Mouse (Mus musculus) spleen, adult 2 months (tissue): ENCODE measurements around the gene Ccl2. TPM values are rescaled to one million over a fixed set of nuclear protein-coding genes. Genes with fewer than 3 reads are reported as not detected.

ENCODE experiments used
- DNase-seq, 2 experiments: peaks; one replicate each; pipeline versions ENCODE4 v3.0.0 to v3.0.0-alpha.2; 2012 to 2021; ENCODE audit warnings: low spot score in 2 of 2, low read depth in 1 of 2
- H3K27ac ChIP-seq: fragments of 200-500 bp; 2 replicates; pipeline ENCODE4 v1.5.1; 2012; ENCODE audit warnings: low read length, inconsistent platforms; ENCODE audit not compliant: insufficient read depth
- H3K27me3 ChIP-seq: fragments of 200-500 bp; 2 replicates; pipeline ENCODE4 v1.6.1; 2012; ENCODE audit warnings: mild to moderate bottlenecking, moderate library complexity, low read length, inconsistent platforms; ENCODE audit not compliant: control insufficient read depth, insufficient read depth
- H3K36me3 ChIP-seq: fragments of 200-500 bp; 2 replicates; pipeline ENCODE4 v1.6.1; 2012; ENCODE audit warnings: mild to moderate bottlenecking, low read length, inconsistent platforms; ENCODE audit not compliant: control insufficient read depth, insufficient read depth
- H3K4me1 ChIP-seq: fragments of 200-500 bp; 2 replicates; pipeline ENCODE4 v1.6.1; 2011; ENCODE audit warnings: inconsistent platforms; ENCODE audit not compliant: control insufficient read depth, insufficient read depth, insufficient read length
- H3K4me3 ChIP-seq: fragments of 200-500 bp; 2 replicates; pipeline ENCODE4 v1.5.1; 2011; ENCODE audit warnings: mild to moderate bottlenecking, inconsistent platforms; ENCODE audit not compliant: insufficient read depth, insufficient read length; ENCODE audit errors: extremely low read depth
- CTCF ChIP-seq: fragments of 200-500 bp; IDR thresholded peaks from 2 replicates; pipeline ENCODE4 v1.5.1; 2011; ENCODE audit warnings: mild to moderate bottlenecking, inconsistent platforms; ENCODE audit not compliant: insufficient read depth, insufficient read length, insufficient replicate concordance; ENCODE audit errors: extremely low read depth
- POLR2A ChIP-seq: fragments of 200-500 bp; IDR thresholded peaks from 2 replicates; pipeline ENCODE4 v1.6.1; 2011; ENCODE audit warnings: low read depth, low read length, inconsistent platforms
- WGBS: fragments of 180-500 bp; shearing (Covaris S2); methylation state at CpG from one replicate; pipeline ENCODE4 v1.1.7; 2018; 5-methylcytosine and 5-hydroxymethylcytosine counted together
- polyA plus RNA-seq: library from polyadenylated mRNA; depleted of rRNA; stranded (reverse); fragments of >200 nt; gene quantifications from 2 replicates; pipeline ENCODE4 v1.2.3, GENCODE M21; 2012

Ccl2 gene
- polyA plus RNA-seq, 1 experiment: 2.3 TPM

DNA sequence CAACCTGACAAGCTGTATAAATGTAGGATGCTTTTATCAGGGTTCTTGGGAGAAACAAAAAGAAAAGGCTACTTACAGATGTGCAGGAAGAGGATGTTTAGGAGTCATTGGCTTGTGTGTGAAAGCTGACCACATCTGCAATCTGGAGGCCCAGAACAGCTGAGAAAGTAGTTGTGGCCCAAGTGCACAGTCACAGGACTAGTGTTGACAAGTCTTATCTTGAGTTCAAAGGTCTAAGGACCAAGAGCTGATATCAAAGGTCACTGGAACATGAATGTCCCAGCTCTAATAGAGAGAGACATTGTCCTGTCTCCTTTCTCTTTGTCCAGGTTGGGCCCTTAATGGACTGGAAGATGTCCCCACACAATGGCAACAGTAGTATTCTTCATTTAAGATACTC is 15.6 kb upstream of the Ccl2 start:
- no peak for TF ChIP-seq POLR2A
- TF ChIP-seq CTCF: no peak
- Histone ChIP-seq H3K27ac (no peak overlapping the region), H3K4me3 (no peak overlapping the region), H3K4me1 (no peaks in the 10 kb centered on the region), H3K36me3 (no peaks in the 10 kb centered on the region), H3K27me3 (no peaks in the 10 kb centered on the region)
- DNase-seq: no peak

DNA sequence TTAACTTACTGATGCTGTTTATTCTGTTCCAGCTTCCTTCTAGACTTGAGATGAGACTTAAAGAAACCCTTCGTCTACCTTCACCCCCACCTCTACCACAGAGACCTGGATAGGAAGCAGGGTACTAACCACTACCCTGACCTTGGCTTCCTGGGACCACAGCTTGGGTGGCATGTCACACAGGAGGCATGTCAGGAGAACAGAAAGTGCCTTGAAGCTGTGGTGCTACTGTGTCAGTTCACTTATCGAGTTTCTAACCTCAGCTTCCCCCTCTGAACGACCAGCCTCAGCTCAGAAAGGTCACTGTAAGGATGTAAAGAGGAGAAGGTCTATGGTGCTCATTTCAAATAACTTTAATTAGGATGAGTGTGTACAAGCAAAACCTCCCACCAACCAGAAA is 14.0 kb upstream of the Ccl2 start:
- H3K36me3 ChIP-seq: no peaks in the 10 kb centered on the region
- no peaks in the 10 kb centered on the region for H3K4me1 ChIP-seq
- no peaks in the 10 kb centered on the region for H3K27me3 ChIP-seq
- H3K27ac ChIP-seq: no peak overlapping the region
- no peak for DNase-seq
- TF ChIP-seq CTCF (no peak), POLR2A (no peak)
- 8% methylated on average over 3 of the region's 3 CpGs for WGBS
- no peak overlapping the region for H3K4me3 ChIP-seq

GRCm38 (mm10) chr11:82022504-82023056 is 12.8 kb upstream of the Ccl2 start:
- Histone ChIP-seq H3K27me3 (no peaks in the 10 kb centered on the region), H3K36me3 (no peaks in the 10 kb centered on the region), H3K27ac (no peak overlapping the region), H3K4me3 (no peak overlapping the region), H3K4me1 (no peaks in the 10 kb centered on the region)
- TF ChIP-seq POLR2A (no peak), CTCF (no peak)
- 24% methylated on average over 6 of the region's 6 CpGs for WGBS
- no peak for DNase-seq

DNA sequence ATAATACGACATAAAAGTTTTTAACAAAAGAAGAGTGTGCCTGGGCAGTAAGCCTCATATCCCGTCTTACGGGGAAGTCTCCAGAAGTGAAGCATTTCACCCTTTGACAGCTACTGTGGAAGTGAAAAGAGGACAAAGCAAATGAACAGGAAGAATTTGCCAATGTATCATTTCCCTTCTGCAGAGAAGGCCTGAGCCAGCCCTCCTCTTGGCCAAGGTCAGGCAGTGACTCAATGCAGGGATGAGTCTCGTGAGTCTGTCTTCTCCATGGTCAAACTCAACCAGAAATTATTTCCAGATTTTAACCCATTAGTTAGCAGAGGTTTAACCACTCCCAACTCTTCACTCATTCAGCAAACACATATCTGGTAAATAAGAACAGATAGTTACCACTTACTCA is 11.6 kb upstream of the Ccl2 start:
- H3K4me1 ChIP-seq: no peaks in the 10 kb centered on the region
- TF ChIP-seq POLR2A: no peak
- no peak for TF ChIP-seq CTCF
- 69% methylated on average over 4 of the region's 4 CpGs for WGBS

DNA sequence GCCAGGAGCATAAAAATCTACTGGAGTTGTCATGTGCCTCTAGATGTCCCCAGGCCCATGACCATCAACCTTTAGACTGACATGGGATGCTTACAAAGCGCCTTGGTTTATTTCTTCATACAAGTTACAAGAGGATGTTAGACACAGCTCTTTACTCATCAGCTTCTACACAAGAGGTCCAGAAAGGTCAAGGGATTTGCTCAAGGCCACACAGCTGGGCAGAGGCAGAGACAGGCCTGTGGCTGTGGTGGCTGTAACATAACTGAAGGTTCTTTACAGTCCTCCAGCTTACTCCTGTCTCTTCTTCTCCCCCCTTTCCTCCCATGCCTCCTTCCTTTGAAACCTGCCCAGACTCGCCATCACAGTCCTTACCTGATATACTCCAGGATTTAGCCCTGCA is 5.2 kb upstream of the Ccl2 start:
- Histone ChIP-seq H3K4me3 (no peak overlapping the region), H3K4me1 (no peaks in the 10 kb centered on the region), H3K36me3 (no peaks in the 10 kb centered on the region), H3K27ac (no peak overlapping the region), H3K27me3 (no peaks in the 10 kb centered on the region)
- TF ChIP-seq CTCF (no peak), POLR2A (no peak)
- WGBS: 74% methylated on average over 2 of the region's 2 CpGs
- DNase-seq: no peak

More for the DNA sequence above, 11.6 kb upstream of the Ccl2 start:
- Histone ChIP-seq H3K27ac (no peak overlapping the region), H3K27me3 (no peaks in the 10 kb centered on the region), H3K4me3 (no peak overlapping the region), H3K36me3 (no peaks in the 10 kb centered on the region)
- DNase-seq: no peak

DNA sequence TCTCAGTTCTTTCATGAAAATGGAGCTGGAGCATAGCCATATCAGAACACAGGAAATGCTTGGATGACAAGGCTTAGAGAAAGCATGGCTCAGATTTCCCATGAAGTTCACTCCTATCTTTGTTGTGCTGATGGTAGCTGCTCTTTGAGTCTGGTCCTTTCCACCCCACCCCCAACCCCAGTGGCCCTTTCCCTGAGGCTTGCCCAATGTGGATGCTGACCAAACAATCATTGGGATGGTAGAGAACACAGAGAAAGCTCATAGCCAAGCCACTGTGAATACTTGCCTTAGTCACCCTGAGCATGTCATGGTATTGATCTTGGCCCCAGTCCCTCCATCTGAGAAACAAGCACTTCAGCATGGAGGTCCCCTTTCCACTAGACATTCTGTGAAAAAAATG is 3.2 kb upstream of the Ccl2 start:
- H3K27me3 ChIP-seq: no peaks in the 10 kb centered on the region

DNA sequence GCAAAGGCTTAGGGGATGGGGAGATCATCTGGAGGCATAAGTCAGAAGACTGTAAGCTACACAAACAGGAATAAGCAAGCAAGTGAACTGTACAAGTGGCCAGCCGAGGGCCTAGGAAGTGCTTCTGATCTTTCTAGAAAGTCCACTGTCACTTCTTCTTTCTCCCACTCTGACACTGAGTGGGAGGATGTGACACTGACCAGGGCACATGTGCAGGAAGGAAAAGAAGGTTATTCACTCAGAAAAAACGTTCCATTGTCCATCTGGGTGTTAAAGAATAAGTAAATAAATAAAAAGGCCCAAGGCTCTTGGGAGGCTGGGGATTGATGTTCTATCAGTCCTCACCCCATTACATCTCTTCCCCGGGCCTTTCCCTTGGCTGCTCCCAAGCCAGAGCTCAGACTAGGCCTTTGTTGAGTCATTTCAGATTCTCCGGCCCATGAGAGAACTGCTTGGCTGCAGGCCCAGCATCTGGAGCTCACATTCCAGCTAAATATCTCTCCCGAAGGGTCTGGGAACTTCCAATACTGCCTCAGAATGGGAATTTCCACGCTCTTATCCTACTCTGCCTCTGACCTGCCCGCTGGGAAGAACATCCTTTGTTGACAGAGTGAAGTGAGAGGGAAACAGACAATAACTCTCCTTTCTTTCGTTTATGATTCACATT is 2.6 kb upstream of the Ccl2 start:
- Histone ChIP-seq H3K4me3 (no peak overlapping the region), H3K36me3 (no peaks in the 10 kb centered on the region), H3K27me3 (no peaks in the 10 kb centered on the region), H3K4me1 (no peaks in the 10 kb centered on the region), H3K27ac (no peak overlapping the region)
- WGBS: 61% methylated on average over 8 of the region's 8 CpGs
- no peak for DNase-seq
- TF ChIP-seq CTCF: no peak
- TF ChIP-seq POLR2A: no peak

More for the DNA sequence above, 3.2 kb upstream of the Ccl2 start:
- no peak for TF ChIP-seq POLR2A
- H3K4me3 ChIP-seq: no peak overlapping the region
- H3K27ac ChIP-seq: no peak overlapping the region
- no peaks in the 10 kb centered on the region for H3K4me1 ChIP-seq
- no peaks in the 10 kb centered on the region for H3K36me3 ChIP-seq
- DNase-seq: no peak
